In genomic region chr2:25566558-25566957, GRCm38 (mm10) we compare ENCODE assay signal across 18 mouse cellular contexts. TPM values are rescaled to one million over a fixed set of nuclear protein-coding genes. Genes with fewer than 3 reads are reported as not detected.
A peak's percentile ranks its signal among the peaks of the same experiment; 100 is the strongest.
DNase-seq lines count a peak whose midpoint lies in the region; TF ChIP-seq lines count a peak whose summit lies in the region.
"Had no signal": no experiment of that assay in that cellular context is flagged by ENCODE, and none has a peak within 500 bp of the region (broad histone marks: within the 10 kb centered on the region; RNA-seq: fewer than 3 reads in every experiment).

No protein-coding gene starts in this region.

- intact Hi-C loops in heart, postnatal 14 days (cut with DNase I): no loop called here
- intact Hi-C loops in left cerebral cortex, adult 2 months (cut with DNase I): no loop called here
- intact Hi-C loops in left cerebral cortex, postnatal 4 days (cut with DNase I): no loop called here

- H3K4me3 ChIP-seq in left cerebral cortex, adult 2 months: no peak overlapping the region
- H3K4me3 ChIP-seq: embryonic facial prominence, embryonic 12.5 days; heart, embryonic 10.5 days; hindbrain, embryonic 12.5 days; midbrain, embryonic 13.5 days had no signal

- DNase-seq in adrenal gland, postnatal 14 days: peak; percentile 14
- no peak for DNase-seq in adrenal gland, adult 2 months
- peak; percentile 22 for DNase-seq in heart, postnatal 4 days
- no peak for DNase-seq in heart, postnatal 14 days
- peak in 1 of 2 experiments; percentile 14 for DNase-seq in left cerebral cortex, adult 2 months (ENCODE audit: extremely low spot score in 1 of 2, low spot score in 2 of 2)
- DNase-seq in left cerebral cortex, postnatal 4 days: no peak
- DNase-seq in NIH3T3 (ENCODE audit: low read depth): peak; percentile 14
- DNase-seq in testis, postnatal 10 days (ENCODE audit: low spot score): no peak
- DNase-seq: gastrocnemius, postnatal 25 days; kidney, adult 18-20 months; lung, adult 18-20 months; retina, postnatal 1 day; right cerebral cortex, postnatal 4 days had no signal

- TF ChIP-seq CTCF in left cerebral cortex, adult 2 months (IDR thresholded peaks at IDR 0.05): peak; percentile 5

- H3K27ac ChIP-seq in left cerebral cortex, adult 2 months: no peak overlapping the region
- H3K27ac ChIP-seq: embryonic facial prominence, embryonic 12.5 days; heart, embryonic 10.5 days; hindbrain, embryonic 12.5 days; midbrain, embryonic 13.5 days had no signal

RNA-seq across cellular contexts. Expression of gene Mamdc4, which starts 8.1 kb away (rescaled TPM):
- total RNA-seq in adrenal gland, postnatal 14 days (2021): 4.7 and 5.0 TPM in 2 replicates
- total RNA-seq in adrenal gland, adult 2 months (2021): 1 to 10 TPM; 2.3 to 7.4 TPM
- polyA plus RNA-seq in adrenal gland, adult 2 months (2012; rRNA removed): 4.2 and 8.8 TPM in 2 replicates
- total RNA-seq in heart, postnatal 4 days (2021): 1 to 10 TPM; 1.4 to 2.3 TPM
- total RNA-seq in heart, postnatal 14 days (2021): 1 to 10 TPM; 3.0 to 5.2 TPM
- 1 to 10 TPM; 1.8 to 2.6 TPM for total RNA-seq in left cerebral cortex, adult 2 months (2021)
- 1 to 10 TPM; 1.8 to 2.9 TPM for total RNA-seq in left cerebral cortex, postnatal 4 days (2021)

RNA-seq across cellular contexts. Expression of gene Phpt1, which starts 8.5 kb away (rescaled TPM):
- 56.6 and 58.1 TPM in 2 replicates for total RNA-seq in adrenal gland, postnatal 14 days (2021)
- 10 to 100 TPM; 53.5 to 54.1 TPM for total RNA-seq in adrenal gland, adult 2 months (2021)
- polyA plus RNA-seq in adrenal gland, adult 2 months (2012; rRNA removed): 36.7 and 53.4 TPM in 2 replicates
- total RNA-seq in heart, postnatal 4 days (2021): 100 to 1,000 TPM; 100 to 101 TPM
- total RNA-seq in heart, postnatal 14 days (2021): 10 to 100 TPM; 75.4 to 76.0 TPM
- total RNA-seq in left cerebral cortex, adult 2 months (2021): 10 to 100 TPM; 64.0 to 70.5 TPM
- total RNA-seq in left cerebral cortex, postnatal 4 days (2021): 10 to 100 TPM; 77.1 to 79.5 TPM

RNA-seq across cellular contexts. Expression of gene Edf1, which starts 8.9 kb away (rescaled TPM):
- 312 and 335 TPM in 2 replicates for total RNA-seq in adrenal gland, postnatal 14 days (2021)
- 100 to 1,000 TPM; 307 to 329 TPM for total RNA-seq in adrenal gland, adult 2 months (2021)
- 127 and 140 TPM in 2 replicates for polyA plus RNA-seq in adrenal gland, adult 2 months (2012; rRNA removed)
- total RNA-seq in heart, postnatal 4 days (2021): 100 to 1,000 TPM; 151 to 152 TPM
- total RNA-seq in heart, postnatal 14 days (2021): 100 to 1,000 TPM; 175 to 185 TPM
- 100 to 1,000 TPM; 190 to 202 TPM for total RNA-seq in left cerebral cortex, adult 2 months (2021)
- total RNA-seq in left cerebral cortex, postnatal 4 days (2021): 100 to 1,000 TPM; 154 to 155 TPM

RNA-seq across cellular contexts. Expression of gene Ajm1, which starts 15.0 kb away (rescaled TPM):
- total RNA-seq in adrenal gland, postnatal 14 days (2021): 2.1 and 3.0 TPM in 2 replicates
- 1 to 10 TPM; 1.4 to 2.1 TPM for total RNA-seq in adrenal gland, adult 2 months (2021)
- 10.5 and 13.5 TPM in 2 replicates for polyA plus RNA-seq in adrenal gland, adult 2 months (2012; rRNA removed)
- total RNA-seq in heart, postnatal 4 days (2021): under 1 TPM; 0.14 to 0.41 TPM
- total RNA-seq in heart, postnatal 14 days (2021): under 1 TPM in 1 of 2 experiments, not detected in 1; 0.10 TPM
- 100 to 1,000 TPM; 102 to 104 TPM for total RNA-seq in left cerebral cortex, adult 2 months (2021)
- 10 to 100 TPM; 49.0 to 59.4 TPM for total RNA-seq in left cerebral cortex, postnatal 4 days (2021)
- total RNA-seq: gastrocnemius, postnatal 25 days had no signal
- polyA plus RNA-seq: CD4-positive, CD25-positive, alpha-beta regulatory T cell, adult 4 months had no signal

RNA-seq across cellular contexts. Expression of gene Traf2, which starts 19.8 kb away (rescaled TPM):
- total RNA-seq in adrenal gland, postnatal 14 days (2021): 21.8 and 24.4 TPM in 2 replicates
- 10 to 100 TPM; 22.3 to 29.0 TPM for total RNA-seq in adrenal gland, adult 2 months (2021)
- polyA plus RNA-seq in adrenal gland, adult 2 months (2012; rRNA removed): 11.1 and 12.7 TPM in 2 replicates
- 10 to 100 TPM; 13.2 to 15.8 TPM for total RNA-seq in heart, postnatal 4 days (2021)
- 10 to 100 TPM; 16.6 to 16.7 TPM for total RNA-seq in heart, postnatal 14 days (2021)
- total RNA-seq in left cerebral cortex, adult 2 months (2021): 10 to 100 TPM; 10.4 to 11.0 TPM
- 1 to 10 TPM; 7.5 to 8.6 TPM for total RNA-seq in left cerebral cortex, postnatal 4 days (2021)

Comparison
In these comparisons a context has a peak if more than half of its experiments do, and no peak if none do; other contexts are left out.
1. DNase-seq: peak in adrenal gland, postnatal 14 days (single experiment), heart, postnatal 4 days (single experiment) and NIH3T3 (single experiment); none in adrenal gland, adult 2 months (single experiment), heart, postnatal 14 days (0 of 2), left cerebral cortex, postnatal 4 days (single experiment) and testis, postnatal 10 days (single experiment).